Mouse (Mus musculus) hindbrain, embryonic 14.5 days (tissue): ENCODE results near the gene Thap11. TPM values are rescaled to one million over a fixed set of nuclear protein-coding genes. Genes with fewer than 3 reads are reported as not detected.
"Not testable (repeated sequence)": the region's sequence is repeated elsewhere in the genome, so short reads cannot be mapped to it uniquely, and the experiment has no call there.

Experiments used
- ATAC-seq: fragments of 200-750 bp; cut with Nextera tagmentation; 2 replicates; pipeline ENCODE4 v1.8.0; 2017; ENCODE audit warnings: moderate number of reproducible peaks, mild to moderate bottlenecking, moderate TSS enrichment, moderate library complexity; ENCODE audit not compliant: low FRiP score
- DNase-seq: peaks from one replicate; pipeline ENCODE4 v3.0.0-alpha.2; 2015; ENCODE audit warnings: low spot score
- H3K27ac ChIP-seq: fragments of 300-500 bp; sonication (generic); 2 replicates; pipeline ENCODE4 v1.5.1; 2014; ENCODE audit warnings: mild to moderate bottlenecking, moderate library complexity
- H3K27me3 ChIP-seq: fragments of 300-500 bp; sonication (generic); 2 replicates; pipeline ENCODE4 v1.6.1; 2014; ENCODE audit warnings: mild to moderate bottlenecking, low read length, mixed read lengths; ENCODE audit not compliant: control insufficient read depth, insufficient read depth
- H3K36me3 ChIP-seq: fragments of 300-500 bp; sonication (generic); replicated peaks from 2 replicates; pipeline ENCODE4 v1.6.1; 2014; ENCODE audit not compliant: control insufficient read depth, insufficient read depth
- H3K4me1 ChIP-seq: fragments of 300-500 bp; sonication (generic); replicated peaks from 2 replicates; pipeline ENCODE4 v1.6.1; 2014; ENCODE audit warnings: antibody characterized with exemption, low read length, mixed read lengths; ENCODE audit not compliant: control insufficient read depth, insufficient read depth
- H3K4me2 ChIP-seq: fragments of 300-500 bp; sonication (generic); replicated peaks from 2 replicates; pipeline ENCODE4 v1.6.1; 2014; ENCODE audit warnings: mild to moderate bottlenecking, moderate library complexity
- H3K4me3 ChIP-seq: fragments of 300-500 bp; sonication (generic); replicated peaks from 2 replicates; pipeline ENCODE4 v1.5.1; 2014; ENCODE audit warnings: mild to moderate bottlenecking, low read length
- H3K9ac ChIP-seq: fragments of 300-500 bp; sonication (generic); 2 replicates; pipeline ENCODE4 v1.6.1; 2014
- H3K9me3 ChIP-seq: fragments of 300-500 bp; sonication (generic); 2 replicates; pipeline ENCODE4 v1.6.1; 2016; ENCODE audit warnings: low read length; ENCODE audit not compliant: control insufficient read depth
- WGBS: fragments of 180-500 bp; shearing (Covaris S2); extraction: QIAGEN DNeasy Blood & Tissue Kit; methylation state at CpG from one replicate; pipeline ENCODE4 v1.1.7; 2014; 5-methylcytosine and 5-hydroxymethylcytosine counted together
- polyA plus RNA-seq: library from polyadenylated mRNA; unstranded; fragments of >200 nt; fragmentation: Nextera tagmentation; extraction: Ambion mirVana; gene quantifications from 2 replicates; pipeline ENCODE4 v1.2.1, GENCODE M21; 2014

The Thap11 gene
- polyA plus RNA-seq, 1 experiment from 2014 or later = 46.2 TPM

- Histone ChIP-seq H3K4me3 (no peak overlapping the region), H3K9me3 (no peaks in the 10 kb centered on the region), H3K4me1 (peaks cover 8% of the 10 kb centered on the region; the same call in 1 of the 2 replicates), H3K27ac (no peak overlapping the region), H3K9ac (no peak overlapping the region), H3K27me3 (no peaks in the 10 kb centered on the region), H3K4me2 (no peak overlapping the region), H3K36me3 (peaks cover 58% of the 10 kb centered on the region)
- DNase-seq = no peak
- no peak for ATAC-seq
- 92% methylated on average over 3 of the region's 3 CpGs for WGBS
These were observed 35.3 kb upstream of the Thap11 start for GRCm38 (mm10) chr8:105819659-105820058.

GRCm38 (mm10) chr8:105820925-105821324, 34.0 kb upstream of the Thap11 start:
- Histone ChIP-seq H3K27me3 (no peaks in the 10 kb centered on the region), H3K4me1 (peaks cover 18% of the 10 kb centered on the region), H3K4me2 (no peak overlapping the region), H3K27ac (no peak overlapping the region), H3K36me3 (peaks cover 67% of the 10 kb centered on the region), H3K9ac (no peak overlapping the region), H3K9me3 (no peaks in the 10 kb centered on the region), H3K4me3 (no peak overlapping the region)
- WGBS = 80% methylated on average over 1 of the region's 1 CpGs
- no peak for DNase-seq
- ATAC-seq = 0 out of 2 replicates have a peak, but pooled peaks have one; percentile 34

- H3K4me2 ChIP-seq = peak overlapping the region; percentile 79
- H3K27me3 ChIP-seq = no peaks in the 10 kb centered on the region
- no peak for ATAC-seq
- H3K4me3 ChIP-seq = peak overlapping the region; percentile 83
- H3K9ac ChIP-seq = peak overlapping the region; percentile 84
- no peak for DNase-seq
- H3K27ac ChIP-seq = no peak overlapping the region
- H3K36me3 ChIP-seq = peaks cover 48% of the 10 kb centered on the region
- H3K4me1 ChIP-seq = peaks cover 27% of the 10 kb centered on the region
- 78% methylated on average over 4 of the region's 4 CpGs for WGBS
- H3K9me3 ChIP-seq = no peaks in the 10 kb centered on the region
These were observed 29.4 kb upstream of the Thap11 start for GRCm38 (mm10) chr8:105825506-105825905.

GRCm38 (mm10) chr8:105826379-105826778, 28.6 kb upstream of the Thap11 start:
- peak overlapping the region; percentile 84 for H3K9ac ChIP-seq
- 13% methylated on average over 4 of the region's 4 CpGs for WGBS
- H3K27ac ChIP-seq = no peak overlapping the region; the same call in 1 of the 2 replicates
- no peaks in the 10 kb centered on the region for H3K27me3 ChIP-seq
- H3K4me2 ChIP-seq = peak overlapping the region; percentile 79
- H3K36me3 ChIP-seq = peaks cover 40% of the 10 kb centered on the region
- no peak for ATAC-seq
- peak overlapping the region; percentile 83 for H3K4me3 ChIP-seq
- no peak for DNase-seq
- peaks cover 27% of the 10 kb centered on the region for H3K4me1 ChIP-seq
- no peaks in the 10 kb centered on the region for H3K9me3 ChIP-seq

- H3K4me1 ChIP-seq = peaks cover 27% of the 10 kb centered on the region
- peak; percentile 98 for ATAC-seq
- no peaks in the 10 kb centered on the region for H3K27me3 ChIP-seq
- H3K9ac ChIP-seq = peak within 1 kb of the TSS; percentile 84
- H3K9me3 ChIP-seq = no peaks in the 10 kb centered on the region
- under 1% methylated on average over 52 of the region's 52 CpGs for WGBS
- H3K4me2 ChIP-seq = peak within 1 kb of the TSS; percentile 79
- H3K36me3 ChIP-seq = peaks cover 32% of the 10 kb centered on the region
- H3K27ac ChIP-seq = peak within 1 kb of the TSS; percentile 68
- peak; percentile 98 for DNase-seq
- H3K4me3 ChIP-seq = peak within 1 kb of the TSS; percentile 83
These were observed 27.8 kb upstream of the Thap11 start, which contains the start of the genes Ranbp10 and Tsnaxip1 for GRCm38 (mm10) chr8:105826861-105827848. Ranbp10 (minus strand) TSS chr8:105827350. Tsnaxip1 (plus strand) TSS chr8:105827731.

GRCm38 (mm10) chr8:105833740-105834139, 21.2 kb upstream of the Thap11 start:
- H3K27me3 ChIP-seq, ATAC-seq, H3K27ac ChIP-seq, H3K4me3 ChIP-seq, H3K4me1 ChIP-seq, DNase-seq, H3K36me3 ChIP-seq, H3K9ac ChIP-seq, H3K9me3 ChIP-seq, H3K4me2 ChIP-seq: not testable (repeated sequence)
- WGBS = 84% methylated on average over 2 of the region's 2 CpGs

GRCm38 (mm10) chr8:105835318-105835717, 19.6 kb upstream of the Thap11 start:
- H3K4me3 ChIP-seq = no peak overlapping the region
- no peaks in the 10 kb centered on the region for H3K27me3 ChIP-seq
- no peak for DNase-seq
- no peaks in the 10 kb centered on the region for H3K4me1 ChIP-seq
- 30% methylated on average over 11 of the region's 11 CpGs for WGBS
- H3K4me2 ChIP-seq = no peak overlapping the region
- H3K9me3 ChIP-seq = no peaks in the 10 kb centered on the region
- no peaks in the 10 kb centered on the region for H3K36me3 ChIP-seq
- no peak overlapping the region for H3K9ac ChIP-seq
- no peak for ATAC-seq
- H3K27ac ChIP-seq = no peak overlapping the region

- Histone ChIP-seq H3K36me3 (0 out of 2 replicates have a peak, but pooled peaks cover under 1% of the 10 kb centered on the region), H3K4me1 (no peaks in the 10 kb centered on the region), H3K27ac (no peak overlapping the region), H3K9ac (no peak overlapping the region), H3K9me3 (no peaks in the 10 kb centered on the region), H3K4me2 (no peak overlapping the region), H3K4me3 (no peak overlapping the region), H3K27me3 (no peaks in the 10 kb centered on the region)
- 80% methylated on average over 6 of the region's 6 CpGs for WGBS
- no peak for DNase-seq
- ATAC-seq = no peak
These were observed 17.9 kb upstream of the Thap11 start for GRCm38 (mm10) chr8:105836991-105837390.

GRCm38 (mm10) chr8:105839209-105839608, 15.7 kb upstream of the Thap11 start:
- ATAC-seq (no peak), DNase-seq (no peak)
- H3K4me3 ChIP-seq = no peak overlapping the region
- no peak overlapping the region for H3K27ac ChIP-seq
- no peaks in the 10 kb centered on the region for H3K9me3 ChIP-seq
- no peaks in the 10 kb centered on the region for H3K27me3 ChIP-seq
- WGBS = 94% methylated on average over 5 of the region's 5 CpGs
- H3K36me3 ChIP-seq = peaks cover 17% of the 10 kb centered on the region
- H3K9ac ChIP-seq = no peak overlapping the region
- no peak overlapping the region for H3K4me2 ChIP-seq
- no peaks in the 10 kb centered on the region for H3K4me1 ChIP-seq
